Mouse (Mus musculus) neutrophil, adult 5-6 weeks (primary cell): ENCODE results near the gene Stat5b. TPM values are rescaled to one million over a fixed set of nuclear protein-coding genes. Genes with fewer than 3 reads are reported as not detected.

Experiments
- ATAC-seq: fragments of 151-379, 151-347 bp; 2 replicates; pipeline ENCODE4 v1.8.0; 2017; ENCODE audit warnings: mild to moderate bottlenecking, moderate TSS enrichment; ENCODE audit not compliant: insufficient number of reproducible peaks, poor library complexity, low FRiP score, severe bottlenecking; ENCODE audit errors: extremely low read depth
- total RNA-seq: library from RNA; stranded (forward); fragments of 200-1000 nt; gene quantifications from 2 replicates; pipeline ENCODE4 v1.2.3, GENCODE M21; 2017

Gene Stat5b
- total RNA-seq, 1 experiment from 2014 or later = 108 TPM

DNA sequence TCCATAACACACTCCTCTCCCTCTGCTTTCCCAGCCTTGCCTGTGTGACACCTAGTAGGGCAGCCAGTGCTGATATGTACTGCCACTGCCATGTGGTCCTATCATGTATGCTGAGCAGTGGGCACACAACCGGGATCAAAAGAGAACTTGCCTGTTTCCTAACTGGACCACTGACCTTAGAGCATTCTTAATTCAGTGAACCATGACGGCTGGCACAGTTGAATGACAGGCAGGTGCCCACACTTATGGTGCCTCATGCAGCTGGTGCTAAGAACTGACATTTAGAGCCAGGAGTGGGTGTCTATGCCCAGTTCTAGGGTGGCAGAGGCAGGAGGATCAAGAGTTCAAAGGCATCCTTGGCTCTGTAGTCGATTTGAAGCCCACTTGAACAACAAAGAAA lies 25.2 kb upstream of the Stat5b start:
- no peak for ATAC-seq

DNA sequence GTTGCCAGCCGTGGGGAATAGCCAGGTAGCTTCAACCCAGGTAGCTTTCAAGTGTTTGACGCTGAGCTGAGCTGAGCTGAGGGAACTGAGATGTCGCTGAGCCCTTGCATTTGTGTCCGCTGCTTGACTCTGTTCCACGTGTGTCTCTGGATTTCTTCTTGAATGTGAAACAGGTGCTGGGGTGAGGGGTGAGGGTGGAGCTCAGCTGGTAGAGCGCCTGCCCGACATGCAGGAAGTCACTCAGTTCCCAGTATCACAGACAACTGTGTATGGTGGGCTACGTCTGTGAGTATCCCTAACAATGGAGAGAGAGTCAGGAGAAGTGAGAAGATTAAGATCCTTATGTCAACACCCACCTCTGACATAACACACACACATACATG lies 20.4 kb upstream of the Stat5b start:
- ATAC-seq = no peak

DNA sequence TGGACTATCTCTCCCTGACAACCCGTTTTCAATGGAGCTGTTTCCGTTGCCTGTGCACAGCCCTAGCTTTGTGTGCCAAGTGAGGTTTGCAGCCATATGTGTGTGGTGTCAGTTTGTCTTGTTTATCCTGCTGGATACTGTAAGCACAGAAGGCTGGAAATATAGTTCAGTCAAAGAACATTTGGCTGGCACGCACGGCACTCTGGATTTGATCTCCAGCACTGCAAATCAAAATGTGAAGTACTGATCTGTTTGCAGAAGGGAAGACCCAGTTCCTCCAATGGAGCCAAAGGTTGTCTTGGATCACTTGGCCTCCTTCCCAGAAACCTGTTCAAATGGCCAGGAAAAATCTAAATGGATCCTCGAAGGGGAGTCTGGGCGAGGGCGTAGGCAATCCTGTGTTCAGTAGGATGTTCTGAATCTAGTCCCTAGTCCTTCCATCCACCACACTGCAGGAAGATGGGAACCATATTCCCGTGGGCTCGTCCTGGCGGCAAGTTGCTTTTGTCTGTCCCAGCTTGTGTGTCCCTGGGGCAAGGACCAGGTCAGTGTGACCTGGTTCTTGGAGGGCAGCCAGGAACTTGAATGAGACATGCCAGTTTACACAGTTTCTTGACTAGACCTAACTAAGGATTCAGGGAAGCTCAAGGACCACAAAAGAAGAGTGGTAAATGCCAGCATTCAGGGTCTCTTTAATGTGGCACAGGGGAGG lies 19.9 kb upstream of the Stat5b start:
- no peak for ATAC-seq

GRCm38 (mm10) chr11:100865618-100866017 lies 15.1 kb upstream of the Stat5b start:
- no peak for ATAC-seq

GRCm38 (mm10) chr11:100863141-100863540 lies 12.6 kb upstream of the Stat5b start:
- no peak for ATAC-seq

- no peak for ATAC-seq
Measured at GRCm38 (mm10) chr11:100861836-100862235, 11.3 kb upstream of the Stat5b start.

DNA sequence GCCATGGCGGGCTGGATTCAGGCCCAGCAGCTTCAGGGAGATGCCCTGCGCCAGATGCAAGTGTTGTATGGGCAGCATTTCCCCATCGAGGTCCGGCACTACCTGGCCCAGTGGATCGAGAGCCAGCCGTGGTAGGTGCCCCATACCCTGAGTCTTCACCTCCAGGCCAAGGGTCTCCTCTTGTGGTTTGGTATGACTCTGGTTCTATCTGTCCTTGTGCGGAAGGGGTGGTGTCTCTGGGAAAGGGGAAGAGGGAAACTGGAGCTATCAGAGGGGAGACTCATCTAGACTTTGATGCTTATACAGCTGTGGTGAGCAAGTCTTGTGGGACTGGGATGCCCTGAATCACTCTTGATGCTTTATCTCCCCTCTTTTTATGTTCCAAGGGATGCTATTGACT lies 10.8 kb upstream of the Stat5b start:
- ATAC-seq = no peak

GRCm38 (mm10) chr11:100860198-100861048 lies 9.9 kb upstream of the Stat5b start:
- peak; percentile 91 for ATAC-seq

DNA sequence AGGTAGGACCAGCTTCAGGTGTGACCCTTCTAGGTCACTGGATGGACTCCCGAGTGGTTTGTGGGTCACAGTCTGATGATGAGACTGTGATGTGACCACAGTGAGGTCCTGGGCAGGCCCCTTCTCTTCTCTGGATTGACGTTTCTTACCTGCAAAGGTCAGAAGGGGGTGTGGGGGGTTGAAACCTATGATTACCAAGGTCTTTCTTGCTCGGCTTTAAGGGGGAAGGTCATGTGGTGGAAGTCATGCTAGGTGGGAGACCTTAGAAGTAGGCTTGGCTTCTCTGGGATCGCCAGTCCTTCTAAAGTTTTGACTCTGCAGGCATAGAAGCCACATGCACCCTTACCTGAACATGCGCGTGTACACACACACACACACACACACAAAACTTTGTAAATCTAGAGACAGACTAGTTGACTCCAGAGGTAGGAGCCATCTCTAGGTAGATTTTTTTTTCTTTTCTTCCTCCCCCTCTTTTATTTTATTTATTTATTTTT lies 9.1 kb upstream of the Stat5b start:
- no peak for ATAC-seq

GRCm38 (mm10) chr11:100858935-100859578 lies 8.5 kb upstream of the Stat5b start, which contains the start of gene Stat5a:
Gene Stat5a (plus strand): TSS chr11:100859351.
- no peak for ATAC-seq

DNA sequence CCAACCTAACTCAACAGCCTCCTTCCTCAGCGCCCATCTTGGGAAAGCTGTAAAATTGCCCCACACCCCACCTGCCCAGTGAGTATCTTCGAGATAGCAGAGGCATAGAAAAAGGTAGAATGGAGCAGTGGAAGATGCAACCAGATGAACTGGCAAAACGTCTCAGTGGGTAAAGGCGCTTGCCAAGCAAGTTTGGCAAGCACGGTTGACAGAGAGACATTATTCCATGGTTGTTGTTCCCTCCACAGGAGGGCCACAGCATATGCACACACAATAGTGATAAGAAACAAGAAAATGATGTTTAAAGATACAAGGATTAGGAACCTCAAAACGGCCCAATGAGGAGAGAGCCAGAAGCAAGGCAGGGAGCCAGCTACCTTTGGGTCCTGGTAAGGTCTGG lies 7.4 kb upstream of the Stat5b start:
- ATAC-seq = no peak

GRCm38 (mm10) chr11:100855178-100855577 lies 4.7 kb upstream of the Stat5b start:
- ATAC-seq = no peak

DNA sequence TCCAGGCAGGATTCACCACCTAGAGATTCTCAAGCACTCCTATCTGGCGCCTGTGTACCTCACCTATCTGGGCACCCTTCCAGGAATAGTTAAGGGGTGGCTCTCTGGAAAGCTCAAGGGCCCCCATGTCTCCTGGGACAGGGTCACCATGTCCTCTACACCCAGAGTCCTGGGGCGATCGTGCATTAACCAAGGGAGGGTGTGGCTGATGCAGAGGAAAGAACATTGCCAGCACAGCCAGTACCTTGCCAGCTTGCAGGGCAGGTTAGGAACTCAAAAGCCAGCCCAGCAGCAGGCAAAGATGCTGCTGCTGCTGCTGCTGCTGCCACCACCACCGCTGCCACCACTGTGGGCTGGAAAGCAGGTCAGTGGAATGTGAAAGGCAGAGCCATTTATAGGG lies 3.7 kb upstream of the Stat5b start:
- ATAC-seq = no peak

DNA sequence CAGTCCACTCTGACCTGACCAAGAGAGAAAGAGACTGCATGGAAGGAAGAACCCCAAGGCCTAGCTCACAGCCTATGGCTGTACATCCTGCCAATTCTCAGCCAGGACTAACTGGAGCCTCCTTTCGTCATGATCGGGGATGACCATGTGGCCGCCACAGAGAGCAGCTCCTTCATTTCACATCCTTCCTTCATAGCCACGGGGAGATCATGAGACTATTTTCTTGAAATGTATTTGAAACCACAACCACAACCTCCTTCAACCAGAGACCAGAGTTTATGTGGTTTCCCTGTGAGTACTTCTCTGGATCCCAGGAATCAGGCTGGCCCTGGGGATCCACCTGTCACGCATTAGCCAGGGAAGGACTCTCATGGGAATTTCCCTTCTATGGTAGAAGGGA lies 2.5 kb upstream of the Stat5b start:
- no peak for ATAC-seq

GRCm38 (mm10) chr11:100852088-100852487 lies 1.6 kb upstream of the Stat5b start:
- ATAC-seq = no peak

DNA sequence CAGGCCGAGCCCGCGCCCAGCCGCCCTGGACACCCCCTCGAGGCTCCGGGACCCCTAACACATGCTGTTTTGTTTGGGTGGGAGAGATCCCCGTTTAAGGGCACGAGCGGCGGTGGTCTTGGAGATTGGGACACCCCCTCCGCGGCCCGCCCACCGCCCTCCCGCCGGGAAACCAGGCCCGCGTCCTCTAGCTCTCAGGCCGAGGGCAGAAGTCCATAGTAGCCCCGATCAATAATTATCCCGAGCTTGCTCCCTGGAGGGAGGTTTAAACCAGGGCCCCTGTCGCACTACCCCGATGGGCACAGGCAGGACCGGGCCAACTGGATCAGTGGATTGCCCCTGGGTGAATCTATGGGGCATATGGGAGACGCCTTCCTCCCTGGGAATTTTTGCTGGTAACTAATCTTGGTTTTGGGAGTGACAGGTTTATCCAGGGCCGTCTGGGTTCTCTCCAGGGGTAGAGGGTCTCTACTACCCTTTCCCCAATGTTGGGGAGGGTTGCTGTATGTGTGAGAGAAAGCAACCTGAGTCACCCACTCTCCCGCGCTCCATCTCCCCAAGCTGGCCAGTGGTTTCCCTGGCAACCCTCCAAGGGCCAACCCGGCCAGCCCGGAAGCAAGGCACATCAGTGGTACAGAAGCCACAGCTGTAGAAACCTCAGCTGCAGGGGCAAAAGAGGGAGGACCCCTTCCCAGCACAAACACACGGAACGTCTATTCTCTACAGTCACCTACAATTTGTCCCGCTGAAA lies 429 bp upstream of the Stat5b start:
- ATAC-seq = no peak

GRCm38 (mm10) chr11:100849456-100850037 lies 977 bp downstream of the Stat5b start:
- no peak for ATAC-seq

- no peak for ATAC-seq
Measured at GRCm38 (mm10) chr11:100848789-100849379, 1.6 kb downstream of the Stat5b start.
